Mouse (Mus musculus): ENCODE results near the gene Arhgap25.

- no peak for TF ChIP-seq CTCF (IDR thresholded peaks at IDR 0.05; ENCODE audit: insufficient read depth, low read depth, low read length)
- no peak for TF ChIP-seq POLR2A (IDR thresholded peaks at IDR 0.05; ENCODE audit: insufficient read depth, low read depth, low read length)
These were observed 121.0 kb downstream of the Arhgap25 start for GRCm38 (mm10) chr6:87412011-87412410.
